Mouse (Mus musculus) MEL (cell line): ENCODE data around the gene Map6. TPM values are rescaled to one million over a fixed set of nuclear protein-coding genes. Genes with fewer than 3 reads are reported as not detected.

ENCODE experiments used
- DNase-seq: peaks from one replicate; pipeline ENCODE4 v3.0.0; 2011; ENCODE audit warnings: low read depth, low spot score
- H3K27ac ChIP-seq: 2 replicates; pipeline ENCODE4 v1.5.1; 2012; ENCODE audit warnings: low read depth, mild to moderate bottlenecking, control low read depth, low read length, moderate library complexity; ENCODE audit not compliant: control insufficient read depth
- H3K27me3 ChIP-seq, 2 experiments: fragments of 150-350 bp in 1 of 2; sonication (generic) in 1 of 2; 2 replicates each; pipeline ENCODE4 v1.6.1; 2012; ENCODE audit warnings: low read length in 2 of 2, mild to moderate bottlenecking in 2 of 2, improper control_type of control experiment in 1 of 2, moderate library complexity in 1 of 2; ENCODE audit not compliant: insufficient read depth in 2 of 2, control insufficient read depth in 1 of 2
- H3K36me3 ChIP-seq, 2 experiments: 2 replicates each; pipeline ENCODE4 v1.6.1; 2012 to 2014; ENCODE audit warnings: low read length in 2 of 2, improper control_type of control experiment in 1 of 2, inconsistent platforms in 1 of 2, mild to moderate bottlenecking in 1 of 2; ENCODE audit not compliant: insufficient read depth in 2 of 2, control insufficient read depth in 1 of 2
- H3K4me1 ChIP-seq, 2 experiments: fragments of 150-350 bp in 1 of 2; sonication (generic) in 1 of 2; 2 replicates each; pipeline ENCODE4 v1.6.1; 2012; ENCODE audit warnings: low read length in 2 of 2, improper control_type of control experiment in 1 of 2, mild to moderate bottlenecking in 1 of 2; ENCODE audit not compliant: insufficient read depth in 2 of 2, control insufficient read depth in 1 of 2
- H3K4me3 ChIP-seq, 2 experiments: fragments of 150-350 bp in 1 of 2; sonication (generic) in 1 of 2; 2 replicates each; pipeline ENCODE4 v1.5.1; 2012; ENCODE audit warnings: low read depth in 2 of 2, low read length in 2 of 2, mild to moderate bottlenecking in 2 of 2, moderate library complexity in 2 of 2, control low read depth in 1 of 2, improper control_type of control experiment in 1 of 2; ENCODE audit not compliant: control insufficient read depth in 1 of 2, insufficient read depth in 1 of 2
- H3K79me2 ChIP-seq: 2 replicates; pipeline ENCODE4 v1.6.1; 2012; ENCODE audit warnings: mild to moderate bottlenecking, low read length, moderate library complexity; ENCODE audit not compliant: control insufficient read depth, poor library complexity, insufficient read depth
- H3K9ac ChIP-seq: 2 replicates; pipeline ENCODE4 v1.6.1; 2012; ENCODE audit warnings: low read depth, mild to moderate bottlenecking, control low read depth, low read length, moderate library complexity; ENCODE audit not compliant: control insufficient read depth, poor library complexity, severe bottlenecking
- H3K9me3 ChIP-seq: fragments of 150-350 bp; sonication (generic); replicated peaks from 2 replicates; pipeline ENCODE4 v1.6.1; 2012; ENCODE audit warnings: mild to moderate bottlenecking, low read length, improper control_type of control experiment, moderate library complexity; ENCODE audit not compliant: insufficient read depth
- BHLHE40 ChIP-seq: IDR thresholded peaks from 2 replicates; pipeline ENCODE4 v1.6.1; 2012; ENCODE audit warnings: low read depth, mild to moderate bottlenecking, inconsistent platforms, low read length, improper control_type of control experiment, borderline replicate concordance
- CHD1 ChIP-seq: IDR thresholded peaks from 2 replicates; pipeline ENCODE4 v1.6.1; 2012; ENCODE audit warnings: low read depth, mild to moderate bottlenecking, inconsistent platforms, low read length, improper control_type of control experiment
- E2F4 ChIP-seq: IDR thresholded peaks from 2 replicates; pipeline ENCODE4 v1.6.1; 2011; ENCODE audit warnings: low read depth, low read length, improper control_type of control experiment, borderline replicate concordance
- ELF1 ChIP-seq: IDR thresholded peaks from 2 replicates; pipeline ENCODE4 v1.6.1; 2014; ENCODE audit warnings: low read depth, mild to moderate bottlenecking, inconsistent platforms, low read length, improper control_type of control experiment, moderate library complexity
- ETS1 ChIP-seq: IDR thresholded peaks from 2 replicates; pipeline ENCODE4 v1.6.1; 2012; ENCODE audit warnings: low read depth, mild to moderate bottlenecking, inconsistent platforms, low read length, improper control_type of control experiment, moderate library complexity
- HCFC1 ChIP-seq: IDR thresholded peaks from 2 replicates; pipeline ENCODE4 v1.6.1; 2012; ENCODE audit warnings: low read depth, mild to moderate bottlenecking, inconsistent platforms, low read length, improper control_type of control experiment, moderate library complexity
- MXI1 ChIP-seq: IDR thresholded peaks from 2 replicates; pipeline ENCODE4 v1.6.1; 2011; ENCODE audit warnings: mild to moderate bottlenecking, low read depth, low read length, improper control_type of control experiment
- NRF1 ChIP-seq: IDR thresholded peaks from 2 replicates; pipeline ENCODE4 v1.6.1; 2014; ENCODE audit warnings: low read depth, mild to moderate bottlenecking, inconsistent platforms, low read length, improper control_type of control experiment, moderate library complexity; ENCODE audit not compliant: poor library complexity, insufficient read depth, severe bottlenecking
- POLR2AphosphoS2 ChIP-seq: IDR thresholded peaks from 2 replicates; pipeline ENCODE4 v1.6.1; 2011; ENCODE audit warnings: low read length, improper control_type of control experiment
- POLR2AphosphoS5 ChIP-seq: IDR thresholded peaks from 2 replicates; pipeline ENCODE4 v1.6.1; 2012; ENCODE audit warnings: low read depth, borderline replicate concordance, mild to moderate bottlenecking, inconsistent platforms, low read length, moderate library complexity, mixed read lengths
- RAD21 ChIP-seq: IDR thresholded peaks from 2 replicates; pipeline ENCODE4 v1.6.1; 2011; ENCODE audit warnings: mild to moderate bottlenecking, low read depth, low read length, improper control_type of control experiment
- RCOR1 ChIP-seq: IDR thresholded peaks from 2 replicates; pipeline ENCODE4 v1.6.1; 2012; ENCODE audit warnings: low read depth, mild to moderate bottlenecking, inconsistent platforms, low read length, improper control_type of control experiment
- SIN3A ChIP-seq: IDR thresholded peaks from 2 replicates; pipeline ENCODE4 v1.6.1; 2012; ENCODE audit warnings: low read length, improper control_type of control experiment, inconsistent platforms
- SMC3 ChIP-seq: IDR thresholded peaks from 2 replicates; pipeline ENCODE4 v1.6.1; 2011; ENCODE audit warnings: low read depth, low read length, improper control_type of control experiment
- TBP ChIP-seq: IDR thresholded peaks from 2 replicates; pipeline ENCODE4 v1.8.0; 2011; ENCODE audit warnings: low read depth, low read length, improper control_type of control experiment
- UBTF ChIP-seq: IDR thresholded peaks from 2 replicates; pipeline ENCODE4 v1.6.1; 2012; ENCODE audit warnings: low read depth, mild to moderate bottlenecking, inconsistent platforms, low read length, improper control_type of control experiment, moderate library complexity, borderline replicate concordance; ENCODE audit not compliant: insufficient read depth
- USF2 ChIP-seq, 2 experiments: IDR thresholded peaks; 2 replicates each; pipeline ENCODE4 v1.6.1; 2011 to 2012; ENCODE audit warnings: improper control_type of control experiment in 2 of 2, low read length in 2 of 2, borderline replicate concordance in 1 of 2, inconsistent platforms in 1 of 2, low read depth in 1 of 2, mild to moderate bottlenecking in 1 of 2; ENCODE audit not compliant: insufficient read depth in 1 of 2
- ZKSCAN1 ChIP-seq: IDR thresholded peaks from 2 replicates; pipeline ENCODE4 v1.6.1; 2012; ENCODE audit warnings: low read depth, mild to moderate bottlenecking, inconsistent platforms, low read length, improper control_type of control experiment, moderate library complexity
- ZNF384 ChIP-seq: IDR thresholded peaks from 2 replicates; pipeline ENCODE4 v1.6.1; 2012; ENCODE audit warnings: low read depth, mild to moderate bottlenecking, inconsistent platforms, low read length, improper control_type of control experiment
- polyA plus RNA-seq, 2 experiments: library from polyadenylated mRNA; stranded (reverse) in 1 of 2; unstranded in 1 of 2; fragments of >175 nt in 1 of 2; fragments of >200 nt in 1 of 2; gene quantifications; 2 replicates each; pipeline versions ENCODE4 v1.2.1 to v1.2.4; 2012; ENCODE audit warnings: low replicate concordance in 2 of 2, low read depth in 1 of 2; ENCODE audit not compliant: insufficient read length in 2 of 2, insufficient read depth in 1 of 2, missing spikeins in 1 of 2
- total RNA-seq: library from RNA; depleted of rRNA; stranded (reverse); fragments of 300-350 nt; gene quantifications from 2 replicates; pipeline ENCODE4 v1.2.3, GENCODE M21; 2012

The Map6 gene
- total and polyA plus RNA-seq, 3 experiments: not detected

DNA sequence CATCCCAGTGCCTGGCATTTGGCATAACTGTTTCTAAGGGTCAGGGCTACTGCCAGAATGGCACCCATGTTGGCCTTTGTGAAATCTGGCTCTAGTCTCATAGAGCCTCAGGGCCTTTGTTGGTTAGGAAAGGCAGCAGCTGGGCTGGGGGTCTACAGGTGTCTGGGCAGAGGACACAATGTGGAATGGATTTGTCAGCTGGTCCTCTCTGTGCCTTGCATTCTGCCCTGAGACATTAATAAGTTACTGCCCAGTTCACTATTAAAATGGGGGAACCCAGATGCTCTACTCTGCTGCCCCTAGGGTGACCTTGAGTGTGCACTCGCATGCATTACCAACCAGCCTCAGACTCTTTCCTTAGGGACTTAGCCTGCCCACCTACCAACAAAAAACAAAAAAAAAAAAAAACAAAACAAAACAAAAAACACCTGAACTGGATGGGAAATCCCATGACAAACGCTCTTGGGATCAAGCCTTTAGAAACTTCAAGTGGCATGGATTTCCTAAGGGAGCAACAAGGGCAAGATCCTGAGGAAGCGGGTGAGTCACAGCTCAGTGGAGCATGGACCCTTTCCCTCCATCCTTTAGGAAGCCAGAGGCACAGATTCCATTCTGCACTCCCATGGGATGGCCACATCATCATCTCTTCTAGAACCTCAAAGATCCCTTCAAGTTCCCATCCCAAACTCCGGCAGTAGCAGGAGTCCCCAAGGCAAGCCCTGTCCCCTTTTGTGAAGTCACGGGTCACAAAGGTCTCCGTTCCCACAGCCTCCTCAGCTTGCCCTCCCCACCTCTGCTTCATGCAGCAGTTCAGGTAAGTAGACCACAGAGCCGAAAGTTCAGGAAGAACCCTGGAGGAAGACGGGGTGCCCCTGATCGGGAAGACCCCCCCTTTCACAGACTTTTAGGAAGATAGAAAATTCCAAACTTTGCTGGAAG lies 82.8 kb downstream of the Map6 start:
- no peaks in the 10 kb centered on the region for H3K79me2 ChIP-seq
- no peaks in the 10 kb centered on the region for H3K4me1 ChIP-seq
- TF ChIP-seq UBTF (no peak), SIN3A (no peak), POLR2AphosphoS2 (no peak), RCOR1 (no peak), POLR2AphosphoS5 (no peak), USF2 (IDR thresholded peaks at IDR 0.05; ENCODE audit: borderline replicate concordance in 1 of 2, insufficient read depth in 1 of 2, low read depth in 1 of 2, low read length in 2 of 2) (no peak), SMC3 (no peak), RAD21 (no peak), ZKSCAN1 (no peak), ETS1 (no peak), ZNF384 (no peak), TBP (no peak), E2F4 (no peak), ELF1 (no peak), BHLHE40 (no peak), NRF1 (no peak), HCFC1 (no peak)
- H3K27ac ChIP-seq: no peak overlapping the region
- no peak overlapping the region for H3K9ac ChIP-seq
- peaks cover 0 to 5% of the 10 kb centered on the region in 2 experiments; a peak in 1 of 4 replicates for H3K27me3 ChIP-seq
- DNase-seq: no peak
- H3K4me3 ChIP-seq: no peak overlapping the region
- H3K9me3 ChIP-seq: no peaks in the 10 kb centered on the region
- H3K36me3 ChIP-seq: no peaks in the 10 kb centered on the region

GRCm38 (mm10) chr7:99351104-99351801 lies 84.0 kb downstream of the Map6 start:
- Histone ChIP-seq H3K27me3 (peaks cover 0 to 5% of the 10 kb centered on the region in 2 experiments; a peak in 1 of 4 replicates), H3K9ac (no peak overlapping the region), H3K79me2 (no peaks in the 10 kb centered on the region), H3K4me1 (no peaks in the 10 kb centered on the region), H3K9me3 (no peaks in the 10 kb centered on the region), H3K27ac (no peak overlapping the region), H3K36me3 (no peaks in the 10 kb centered on the region), H3K4me3 (no peak overlapping the region)
- TF ChIP-seq CHD1 (no peak), MXI1 (no peak)
- DNase-seq: no peak
